Mouse (Mus musculus) thymus, adult 2 months (tissue): ENCODE data around the gene Astn1. TPM values are rescaled to one million over a fixed set of nuclear protein-coding genes. Genes with fewer than 3 reads are reported as not detected.

Experiments
- DNase-seq: peaks from one replicate; pipeline ENCODE4 v3.0.0; 2021
- H3K27ac ChIP-seq: fragments of 200-500 bp; 2 replicates; pipeline ENCODE4 v1.5.1; 2012; ENCODE audit warnings: low read length, control low read depth; ENCODE audit not compliant: control insufficient read depth, insufficient read depth
- H3K27me3 ChIP-seq: fragments of 200-500 bp; 2 replicates; pipeline ENCODE4 v1.6.1; 2012; ENCODE audit warnings: mild to moderate bottlenecking, low read length, moderate library complexity, mixed read lengths; ENCODE audit not compliant: control insufficient read depth, insufficient read depth
- H3K36me3 ChIP-seq: fragments of 200-500 bp; 2 replicates; pipeline ENCODE4 v1.6.1; 2012; ENCODE audit warnings: mild to moderate bottlenecking, low read length, moderate library complexity; ENCODE audit not compliant: control insufficient read depth, insufficient read depth
- H3K4me1 ChIP-seq: fragments of 200-500 bp; replicated peaks from 2 replicates; pipeline ENCODE4 v1.6.1; 2012; ENCODE audit warnings: low read length; ENCODE audit not compliant: control insufficient read depth, insufficient read depth
- H3K4me3 ChIP-seq: fragments of 200-500 bp; 2 replicates; pipeline ENCODE4 v1.5.1; 2012; ENCODE audit warnings: mild to moderate bottlenecking, low read length, control low read depth, moderate library complexity; ENCODE audit not compliant: control insufficient read depth, insufficient read depth
- CTCF ChIP-seq: fragments of 200-500 bp; IDR thresholded peaks from 2 replicates; pipeline ENCODE4 v1.5.1; 2012; ENCODE audit warnings: mild to moderate bottlenecking, control low read depth, low read length, moderate library complexity, borderline replicate concordance; ENCODE audit not compliant: control insufficient read depth, poor library complexity, insufficient read depth; ENCODE audit errors: extremely low read depth
- POLR2A ChIP-seq: fragments of 200-500 bp; IDR thresholded peaks from 2 replicates; pipeline ENCODE4 v1.6.1; 2012; ENCODE audit warnings: mild to moderate bottlenecking, low read length, control low read depth, moderate library complexity; ENCODE audit not compliant: control insufficient read depth, poor library complexity, insufficient read depth; ENCODE audit errors: extremely low read depth
- WGBS: fragments of 180-500 bp; shearing (Covaris S2); methylation state at CpG from one replicate; pipeline ENCODE4 v1.1.7; 2018; 5-methylcytosine and 5-hydroxymethylcytosine counted together
- polyA plus RNA-seq: library from polyadenylated mRNA; depleted of rRNA; stranded (reverse); fragments of >200 nt; gene quantifications from 2 replicates; pipeline ENCODE4 v1.2.3, GENCODE M21; 2012

Astn1 gene
- polyA plus RNA-seq, 1 experiment: 0.19 TPM

GRCm38 (mm10) chr1:158385311-158385710, 23.2 kb downstream of the Astn1 start:
- Histone ChIP-seq H3K4me3 (no peak overlapping the region), H3K36me3 (no peaks in the 10 kb centered on the region), H3K27ac (no peak overlapping the region), H3K27me3 (no peaks in the 10 kb centered on the region), H3K4me1 (no peaks in the 10 kb centered on the region)
- no peak for DNase-seq
- 96% methylated on average over 2 of the region's 2 CpGs for WGBS
- TF ChIP-seq POLR2A (no peak), CTCF (no peak)

- Histone ChIP-seq H3K27me3 (no peaks in the 10 kb centered on the region), H3K4me3 (no peak overlapping the region), H3K36me3 (no peaks in the 10 kb centered on the region), H3K4me1 (no peaks in the 10 kb centered on the region), H3K27ac (no peak overlapping the region)
- DNase-seq: no peak
- TF ChIP-seq POLR2A (no peak), CTCF (no peak)
- 31% methylated on average over 3 of the region's 3 CpGs for WGBS
Measured at GRCm38 (mm10) chr1:158386781-158387180, 24.7 kb downstream of the Astn1 start.

GRCm38 (mm10) chr1:158388995-158389394, 26.9 kb downstream of the Astn1 start:
- H3K4me3 ChIP-seq: no peak overlapping the region
- no peaks in the 10 kb centered on the region for H3K27me3 ChIP-seq
- no peaks in the 10 kb centered on the region for H3K4me1 ChIP-seq
- TF ChIP-seq POLR2A (no peak), CTCF (no peak)
- WGBS: 90% methylated on average over 4 of the region's 4 CpGs
- no peak for DNase-seq
- no peak overlapping the region for H3K27ac ChIP-seq
- no peaks in the 10 kb centered on the region for H3K36me3 ChIP-seq

GRCm38 (mm10) chr1:158390693-158391092, 28.6 kb downstream of the Astn1 start:
- WGBS: 84% methylated on average over 4 of the region's 4 CpGs

GRCm38 (mm10) chr1:158397058-158397457, 35.0 kb downstream of the Astn1 start:
- no peak for TF ChIP-seq POLR2A
- no peak for TF ChIP-seq CTCF
- Histone ChIP-seq H3K27ac (no peak overlapping the region), H3K36me3 (no peaks in the 10 kb centered on the region), H3K4me3 (no peak overlapping the region), H3K27me3 (no peaks in the 10 kb centered on the region), H3K4me1 (no peaks in the 10 kb centered on the region)
- WGBS: 86% methylated on average over 2 of the region's 2 CpGs
- no peak for DNase-seq

More at GRCm38 (mm10) chr1:158390693-158391092, 28.6 kb downstream of the Astn1 start:
- no peak for DNase-seq
- no peak overlapping the region for H3K27ac ChIP-seq
- TF ChIP-seq CTCF (no peak), POLR2A (no peak)
- H3K4me1 ChIP-seq: no peaks in the 10 kb centered on the region
- no peak overlapping the region for H3K4me3 ChIP-seq
- H3K36me3 ChIP-seq: no peaks in the 10 kb centered on the region
- H3K27me3 ChIP-seq: no peaks in the 10 kb centered on the region

GRCm38 (mm10) chr1:158400898-158401297, 38.8 kb downstream of the Astn1 start:
- no peak for DNase-seq
- no peak overlapping the region for H3K27ac ChIP-seq
- TF ChIP-seq POLR2A: no peak
- no peak for TF ChIP-seq CTCF
- H3K4me3 ChIP-seq: no peak overlapping the region
- H3K36me3 ChIP-seq: no peaks in the 10 kb centered on the region
- H3K27me3 ChIP-seq: no peaks in the 10 kb centered on the region
- 86% methylated on average over 2 of the region's 2 CpGs for WGBS
- H3K4me1 ChIP-seq: no peaks in the 10 kb centered on the region
